Mouse (Mus musculus) cerebellum, adult 9-10 months (tissue): ENCODE results near the gene Cd52.

ENCODE experiments used
- DNase-seq: peaks from one replicate; pipeline ENCODE4 v3.0.0; 2022

The Cd52 gene

DNA sequence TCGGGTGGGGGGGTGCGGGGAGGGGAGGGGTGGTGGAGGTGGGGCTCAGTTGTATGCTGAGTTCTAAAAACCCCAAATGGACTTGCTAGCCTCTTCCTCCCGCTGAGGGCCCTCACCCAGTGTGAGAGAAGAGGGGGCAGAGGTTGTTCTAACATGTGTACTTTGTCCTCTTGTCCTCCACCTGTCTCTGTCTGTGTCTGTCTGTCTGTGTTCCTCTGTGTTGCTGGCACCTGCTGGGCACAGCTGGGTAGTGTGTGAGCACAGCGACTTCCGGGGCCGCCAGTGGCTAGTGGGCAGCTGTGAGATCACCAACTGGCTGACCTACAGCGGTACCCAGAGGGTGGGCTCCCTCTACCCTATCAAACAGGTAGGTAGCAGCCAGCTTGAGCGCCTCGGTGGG, 5.9 kb downstream of the Cd52 start:
- DNase-seq: no peak

DNA sequence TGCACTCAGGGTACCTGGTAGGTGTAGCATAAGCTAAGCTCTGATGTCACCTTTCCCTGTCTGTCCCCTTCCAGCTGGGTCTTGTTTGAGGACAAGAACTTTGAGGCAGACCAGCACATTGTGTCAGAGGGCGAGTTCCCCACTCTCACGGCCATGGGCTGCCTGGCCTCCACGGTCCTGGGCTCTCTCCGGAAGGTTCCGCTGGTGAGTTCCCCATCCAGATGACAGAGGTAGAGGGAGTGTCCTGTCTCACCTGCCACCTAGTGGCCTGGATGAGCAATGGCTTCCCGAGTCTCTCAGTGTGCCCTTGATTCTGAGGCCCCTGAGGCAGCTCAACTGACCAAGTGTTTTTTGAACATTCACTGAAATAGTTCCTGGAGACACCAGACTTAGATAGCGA, 7.5 kb downstream of the Cd52 start:
- peak; percentile 62 for DNase-seq

DNA sequence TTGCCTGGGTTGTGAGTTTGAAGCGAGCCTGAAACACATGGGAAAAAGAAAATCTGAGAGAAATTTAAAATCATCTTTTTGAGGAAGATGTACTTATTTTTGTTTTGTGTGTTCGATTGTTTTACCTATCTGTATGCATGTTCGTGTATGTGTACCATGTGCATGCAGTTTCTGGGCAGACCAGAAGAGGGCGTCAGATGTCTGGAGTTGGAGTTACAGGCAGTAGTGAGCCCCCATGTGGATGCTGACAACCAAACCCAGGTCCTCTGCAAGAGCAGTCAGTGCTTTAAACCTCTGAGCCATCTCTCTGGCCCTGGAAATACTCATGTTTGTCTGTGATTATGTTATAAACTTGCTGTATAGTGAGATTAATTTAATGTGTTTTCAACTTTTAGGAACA, 9.9 kb downstream of the Cd52 start:
- DNase-seq: no peak

DNA sequence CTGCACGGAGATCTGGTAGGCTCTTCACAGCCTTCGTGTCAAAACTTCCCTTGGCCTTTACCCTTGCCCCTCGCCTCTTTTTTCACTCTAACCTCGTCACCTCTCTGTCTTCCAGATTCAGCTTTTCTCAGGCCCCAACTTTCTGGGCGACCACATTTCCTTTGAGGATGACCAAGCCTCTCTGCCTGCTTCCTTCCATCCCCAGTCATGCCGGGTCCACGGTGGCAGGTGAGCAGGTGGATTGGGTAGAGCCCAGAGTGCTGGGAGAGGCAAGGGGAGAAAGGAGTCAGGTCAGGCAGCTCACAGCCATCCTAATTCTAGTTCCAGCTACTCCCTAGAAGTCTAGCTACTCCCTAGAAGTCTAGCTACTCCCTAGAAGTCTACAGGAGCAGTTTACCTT, 12.4 kb downstream of the Cd52 start:
- no peak for DNase-seq

DNA sequence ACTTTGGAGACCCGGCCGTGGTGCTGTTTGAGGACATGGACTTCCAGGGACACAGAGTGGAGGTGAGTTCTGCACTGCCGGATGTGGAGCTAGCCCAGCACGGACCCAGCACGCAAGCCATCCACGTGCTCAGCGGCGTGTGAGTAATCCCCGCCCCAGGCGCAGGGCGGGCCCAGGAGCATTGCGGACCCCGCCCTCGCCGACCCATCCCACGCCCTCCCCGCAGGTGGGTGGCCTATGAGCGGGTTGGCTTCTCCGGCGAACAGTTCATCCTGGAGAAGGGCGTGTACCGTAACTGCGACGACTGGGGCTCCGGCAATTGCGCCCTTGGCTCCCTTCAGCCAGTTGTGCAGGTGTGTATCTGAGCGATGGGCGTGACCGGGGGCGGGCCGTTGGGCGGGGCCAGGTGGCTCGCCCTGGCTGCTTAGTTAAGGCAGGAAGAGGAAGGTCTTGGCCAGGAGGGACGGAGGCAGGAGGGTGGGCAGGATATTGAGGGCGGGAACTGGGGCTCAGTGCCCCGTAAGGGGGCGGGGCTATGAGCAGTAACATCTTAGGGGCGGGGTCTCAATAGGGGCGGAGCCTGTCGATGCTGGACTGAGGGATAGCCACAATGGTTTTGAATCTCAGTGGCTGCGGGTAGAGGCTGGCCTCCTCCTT, 13.0 kb downstream of the Cd52 start:
- DNase-seq: peak; percentile 58

DNA sequence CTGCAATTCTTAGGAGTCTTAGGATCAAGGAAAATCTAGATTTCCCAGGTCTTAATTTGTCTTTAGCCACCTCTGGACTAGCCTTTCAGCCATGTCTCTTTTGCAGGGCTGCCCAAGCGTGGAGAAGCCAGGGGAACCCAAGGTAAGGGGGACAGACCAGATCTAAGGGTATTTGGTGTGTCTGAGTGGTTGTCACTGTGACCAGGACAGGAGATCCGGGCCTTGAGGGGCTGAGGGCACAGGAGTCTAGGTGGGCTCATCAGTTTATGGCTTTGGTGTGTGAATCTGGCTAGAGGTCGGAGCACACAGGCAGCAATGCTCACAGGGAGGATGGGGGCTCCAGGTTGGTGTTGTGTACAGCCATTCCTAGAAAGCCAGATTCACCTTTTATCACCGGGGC, 14.2 kb downstream of the Cd52 start:
- no peak for DNase-seq

DNA sequence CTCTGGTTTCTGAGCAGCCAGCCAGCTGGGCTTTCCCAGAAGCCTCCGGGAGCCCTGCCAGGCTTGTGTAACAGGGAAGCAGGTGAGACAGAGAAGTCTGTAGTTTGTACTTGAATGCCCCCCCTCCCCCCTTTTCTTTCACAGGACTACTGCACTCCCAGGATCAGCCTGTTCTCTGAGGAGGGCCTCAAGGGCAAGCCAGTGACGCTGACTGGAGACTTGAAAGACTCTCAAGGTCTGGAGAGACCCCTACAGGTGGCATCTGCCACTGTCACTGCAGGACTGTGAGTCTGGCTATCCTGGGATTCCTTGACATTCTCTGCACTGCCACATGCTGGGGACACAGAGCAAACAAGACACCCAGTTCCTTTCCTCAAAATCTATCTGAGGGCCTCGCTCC, 16.2 kb downstream of the Cd52 start:
- DNase-seq: peak; percentile 28

DNA sequence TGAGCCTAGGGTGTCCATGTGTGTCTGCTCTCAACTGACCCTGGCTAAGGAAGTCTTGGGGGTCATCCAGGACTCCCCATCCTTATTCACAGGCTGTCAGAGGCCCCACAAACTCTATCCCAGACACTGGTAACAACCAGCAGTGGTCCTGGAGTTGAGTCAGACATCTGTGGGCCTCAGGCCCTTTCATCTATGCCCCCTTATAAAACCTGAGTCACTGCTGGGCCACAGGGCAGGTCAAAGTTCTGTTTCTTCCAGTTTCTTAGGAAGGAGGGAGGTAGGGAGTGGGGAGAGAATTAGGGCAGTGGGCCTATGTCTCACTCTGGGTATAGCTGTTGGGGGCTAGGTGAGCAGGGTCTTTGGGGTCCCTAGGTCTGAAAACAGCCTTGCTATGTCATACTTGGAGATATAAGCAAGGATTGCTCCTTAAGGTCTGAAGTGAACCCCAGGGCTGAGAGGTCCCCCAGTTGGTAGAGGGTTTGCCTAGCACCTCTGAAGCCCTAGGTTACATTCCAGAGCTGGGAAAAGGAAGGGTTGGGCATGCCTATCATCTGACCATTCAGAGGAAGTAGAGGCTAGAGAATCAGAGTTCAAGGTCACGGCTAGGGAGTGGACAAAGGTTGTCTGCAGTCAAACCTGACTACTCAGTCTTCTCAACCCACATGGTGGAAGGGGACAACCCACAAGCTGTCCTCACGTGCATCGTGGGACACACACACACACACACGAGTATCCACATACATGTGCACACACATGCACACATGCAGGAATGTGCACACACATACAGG, 25.9 kb downstream of the Cd52 start:
- DNase-seq: no peak

DNA sequence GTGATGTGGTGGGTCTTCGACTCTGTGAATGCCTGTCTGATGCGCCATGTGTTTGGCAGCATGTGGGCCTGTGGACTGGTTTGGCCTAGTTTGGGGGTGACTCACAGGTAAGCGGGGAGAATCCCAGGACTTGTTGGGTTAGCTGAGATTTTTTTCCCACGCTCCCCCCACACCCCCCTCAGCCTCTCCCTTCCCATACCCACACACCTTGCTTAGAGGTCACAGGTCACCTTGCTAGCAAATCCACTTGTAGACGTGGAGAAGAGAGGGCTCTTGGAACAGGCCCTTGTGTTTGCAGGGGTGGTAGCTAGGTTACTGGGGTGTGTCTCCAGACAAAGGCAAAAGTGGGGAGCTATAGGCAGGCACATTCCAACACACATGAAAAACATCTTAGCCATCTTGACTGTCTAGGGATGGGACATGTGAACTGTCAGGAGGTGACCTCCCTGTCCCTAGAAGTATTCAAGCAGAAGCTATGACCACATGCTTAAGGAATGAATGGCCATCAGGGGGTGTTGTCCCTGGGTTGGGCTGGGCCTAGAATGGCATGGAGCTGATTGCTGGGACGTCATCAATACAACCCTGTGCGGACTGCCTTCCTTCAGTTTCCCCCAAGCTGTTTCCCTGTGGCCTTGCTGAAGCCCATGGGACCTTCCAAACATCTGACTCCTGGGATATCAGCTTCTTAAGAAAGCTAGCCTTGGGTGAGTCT, 26.9 kb downstream of the Cd52 start:
- DNase-seq: no peak

DNA sequence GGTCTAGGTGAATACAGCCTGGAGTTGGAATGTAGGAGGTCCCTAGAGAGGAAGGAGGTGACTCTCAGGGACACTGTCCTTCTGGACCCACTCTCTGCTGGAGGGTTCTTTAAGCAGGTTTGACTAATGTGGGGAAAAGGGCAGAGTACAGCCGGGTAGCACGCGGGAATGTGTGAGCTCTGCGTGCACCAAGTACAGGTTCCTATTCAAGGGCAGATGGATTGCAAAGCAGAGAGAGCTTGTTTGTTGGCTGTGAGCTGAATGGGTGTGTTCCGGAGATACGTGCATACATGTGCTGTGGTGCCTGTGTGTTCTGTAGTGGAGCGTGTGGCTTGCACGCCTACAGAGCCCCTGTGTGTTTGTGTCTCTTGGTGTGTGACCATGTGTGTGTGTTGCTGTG, 27.5 kb downstream of the Cd52 start:
- DNase-seq: no peak

DNA sequence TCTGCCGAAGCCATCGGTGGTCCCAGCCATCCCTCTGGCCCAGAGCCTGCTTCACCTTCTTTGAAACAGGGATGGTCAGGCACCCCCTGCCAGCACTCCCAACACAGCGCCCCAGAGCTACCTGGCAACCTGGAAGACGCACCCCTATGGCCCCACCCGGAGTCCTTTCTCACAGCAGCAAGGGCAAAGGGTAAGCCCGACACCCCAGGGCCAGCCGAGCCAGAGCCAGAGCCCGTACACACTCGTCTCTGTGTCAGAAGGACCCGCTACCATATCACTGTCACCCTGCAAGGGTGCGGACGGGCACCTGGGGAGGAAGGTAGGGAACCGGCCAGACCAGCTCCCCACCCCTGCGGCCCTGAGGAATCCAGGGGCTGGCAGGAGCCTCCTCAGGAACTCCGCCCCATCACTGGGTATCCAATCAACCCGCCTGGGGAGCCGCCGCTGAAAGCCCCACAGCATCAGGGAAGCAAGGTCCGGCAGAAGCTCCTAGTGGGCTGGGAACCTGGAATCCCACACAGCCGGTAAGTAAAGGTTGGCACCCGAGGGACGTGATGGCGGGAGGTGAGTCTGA, 29.4 kb downstream of the Cd52 start:
- no peak for DNase-seq

DNA sequence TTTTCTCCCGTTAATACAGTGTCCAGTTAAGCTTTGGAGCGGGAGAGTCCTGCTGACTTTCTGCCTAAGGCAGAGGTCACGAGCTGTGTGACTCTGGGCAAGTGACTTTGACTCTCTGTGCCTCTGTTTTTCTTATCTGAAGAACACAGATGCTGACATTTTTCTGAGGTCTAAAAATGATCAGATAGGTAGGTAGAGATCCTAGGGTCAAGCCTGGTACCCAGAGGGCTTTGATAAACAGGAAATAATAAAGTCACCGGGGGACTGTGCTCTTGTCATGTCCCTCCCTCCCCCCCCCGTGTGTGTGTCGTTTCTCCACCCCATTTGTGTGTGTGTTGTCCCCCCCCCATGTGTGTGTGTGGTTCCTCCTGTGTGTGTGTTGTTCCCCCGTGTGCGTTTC, 32.3 kb downstream of the Cd52 start:
- no peak for DNase-seq

DNA sequence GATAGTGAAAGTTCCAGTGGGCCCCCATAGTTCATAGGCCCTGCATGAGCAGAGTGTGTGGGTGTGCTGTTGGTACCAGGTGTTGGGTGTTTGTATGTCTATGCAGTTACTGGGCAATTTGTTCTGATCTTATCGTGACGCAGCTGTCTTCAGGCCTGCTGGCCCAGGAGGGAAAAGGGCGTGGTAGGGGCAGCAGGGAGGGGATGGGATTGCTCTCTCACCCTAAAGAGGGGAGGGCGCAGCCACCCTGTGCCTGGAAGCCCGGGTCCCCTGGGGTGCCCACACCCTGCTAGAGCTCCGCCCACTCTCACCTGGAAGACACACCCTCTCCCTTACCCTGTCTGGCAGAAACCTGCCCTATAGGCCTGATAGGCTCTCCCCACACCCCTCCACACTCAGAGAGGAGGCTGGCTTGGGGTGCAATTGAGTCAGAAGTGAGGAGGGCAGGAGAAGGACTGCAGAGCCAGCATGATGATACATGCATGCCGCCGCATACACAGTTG, 32.9 kb downstream of the Cd52 start:
- DNase-seq: no peak

DNA sequence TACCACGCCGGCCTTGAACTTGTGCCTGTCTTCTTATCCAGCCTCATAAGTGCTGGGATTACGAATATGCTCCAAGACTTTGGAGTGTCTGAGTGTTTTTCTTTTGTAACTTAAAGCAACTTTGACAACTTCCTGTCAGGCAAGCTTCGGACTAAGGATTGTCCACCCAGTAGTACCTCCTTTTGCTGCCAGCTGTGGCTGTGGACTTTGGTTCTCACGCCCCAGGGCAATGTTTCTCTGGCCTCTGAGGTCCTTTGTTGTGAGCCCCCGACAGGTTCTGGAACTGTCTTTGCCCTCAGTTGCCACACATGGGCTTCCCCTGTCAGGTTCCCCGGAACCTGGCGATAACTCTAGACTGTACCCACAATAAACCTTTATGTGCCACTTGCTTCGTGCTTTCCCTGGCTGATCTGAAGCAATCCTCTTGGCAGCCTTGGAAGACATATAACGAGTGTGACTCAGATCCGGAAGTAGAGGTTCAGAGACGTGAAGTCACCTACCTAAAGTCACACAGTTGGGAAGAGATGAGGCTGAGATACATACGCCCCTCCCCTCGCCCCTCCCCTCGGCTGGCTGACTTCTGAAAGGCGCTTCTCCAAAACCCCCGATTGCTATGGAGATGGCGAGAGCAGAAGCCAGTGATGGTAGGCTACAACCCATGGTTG, 33.6 kb downstream of the Cd52 start:
- DNase-seq: no peak

DNA sequence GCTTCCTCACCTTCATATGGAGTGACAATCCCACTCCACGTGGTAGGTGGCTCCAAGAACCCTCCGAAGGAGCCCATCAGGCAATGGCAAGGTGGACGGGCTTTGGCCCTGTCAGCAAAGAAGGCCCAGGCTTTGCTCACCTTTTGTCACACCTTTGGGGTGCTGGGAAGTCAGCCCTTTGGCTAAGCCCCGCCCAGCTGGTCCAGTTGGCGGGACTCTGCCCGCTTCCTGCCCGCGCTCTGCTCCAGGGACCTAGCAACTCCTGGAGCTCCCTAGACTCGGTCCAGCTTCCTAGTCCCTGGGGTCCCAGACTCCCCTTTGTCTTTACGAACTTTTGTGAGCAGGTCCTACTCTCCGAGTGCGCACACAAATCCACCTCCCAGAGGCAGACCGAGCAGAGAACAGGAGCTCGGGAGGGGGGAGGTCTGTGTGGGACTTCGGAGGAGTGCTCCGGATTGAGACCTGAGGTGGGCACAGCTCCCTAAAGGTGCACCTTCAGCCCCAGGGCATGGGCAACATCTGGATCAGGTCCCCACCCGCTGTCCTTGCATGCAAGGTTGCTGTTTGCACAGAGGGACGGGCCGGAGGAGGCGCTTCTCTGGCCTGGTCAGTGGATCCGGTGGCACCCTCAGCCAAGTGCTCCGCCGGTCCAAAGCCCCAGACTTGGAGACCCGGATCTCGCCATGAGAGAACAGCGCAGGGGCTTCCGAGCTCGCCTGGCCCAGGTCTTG, 34.6 kb downstream of the Cd52 start, which contains the start of gene Crybg2:
Gene Crybg2 (plus strand): TSS at position 681 of the 731 bp plus-strand sequence.
- no peak for DNase-seq

DNA sequence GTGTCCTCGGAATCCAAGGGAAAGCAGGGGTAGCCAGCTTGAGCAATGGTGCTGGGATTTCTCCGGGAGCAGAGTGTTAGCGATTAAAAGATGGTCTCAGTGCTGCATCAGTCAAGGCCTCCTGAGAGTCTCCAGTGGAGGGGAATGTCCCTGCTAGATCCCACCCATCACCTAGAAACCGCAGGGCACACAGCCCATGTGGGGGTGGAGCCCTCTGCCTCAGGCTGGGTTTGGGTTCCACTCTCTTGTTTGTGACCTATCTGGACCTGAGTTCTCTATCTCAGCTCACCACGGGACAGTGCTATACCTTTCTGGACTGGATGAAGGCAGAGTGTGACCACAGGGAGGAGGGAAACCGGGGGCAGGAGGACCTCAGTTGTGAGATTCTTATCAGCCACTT, 36.0 kb downstream of the Cd52 start:
- DNase-seq: no peak

DNA sequence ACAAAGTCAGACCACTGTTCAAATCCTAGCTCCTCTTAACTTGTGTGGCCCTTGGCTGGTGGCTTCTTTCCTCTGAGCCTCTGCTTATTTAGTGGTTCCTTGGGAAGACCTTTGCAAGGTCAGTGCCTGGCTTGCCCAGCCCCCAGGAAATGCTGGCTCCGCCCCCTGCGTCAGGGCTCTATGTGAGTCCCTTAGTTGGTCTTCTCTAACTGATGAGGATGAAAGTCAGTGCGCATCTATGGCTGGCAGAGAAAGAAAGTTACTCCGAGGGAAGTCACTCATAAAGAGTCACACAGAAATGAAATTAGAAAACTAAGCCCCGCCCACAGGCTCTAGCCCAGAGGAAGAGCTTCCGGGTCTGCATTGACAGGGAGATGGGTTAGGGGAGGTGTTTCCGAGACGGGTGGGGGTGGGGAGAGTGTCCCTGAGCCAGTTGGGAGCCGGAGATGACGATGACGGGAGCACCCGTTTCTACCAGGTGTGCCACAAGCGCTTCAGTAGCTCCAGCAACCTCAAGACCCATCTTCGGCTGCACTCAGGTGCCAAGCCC, 36.6 kb downstream of the Cd52 start:
- DNase-seq: no peak

DNA sequence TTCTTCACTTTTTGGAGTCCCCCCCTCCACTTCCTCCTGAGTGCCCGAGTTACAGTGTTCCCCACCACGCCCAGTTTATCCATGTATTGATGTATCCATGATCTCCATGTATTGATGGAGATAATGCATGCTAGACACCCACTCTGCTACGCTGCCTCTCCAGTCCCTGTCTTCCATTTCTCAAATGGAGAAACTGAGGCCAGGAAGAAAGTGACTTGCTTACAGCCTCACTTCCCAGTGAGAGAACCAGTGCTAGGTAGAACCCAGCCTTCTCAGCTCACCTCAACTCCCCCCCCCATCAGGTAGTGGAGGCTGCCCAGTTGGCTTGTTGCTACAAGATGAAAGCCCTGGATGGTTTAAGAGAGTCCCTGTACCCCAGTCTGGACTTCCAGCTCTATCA, 41.3 kb downstream of the Cd52 start, which contains the start of gene Zfp683:
Gene Zfp683 (plus strand): TSS at position 301 of the 400 bp plus-strand sequence.
- no peak for DNase-seq

DNA sequence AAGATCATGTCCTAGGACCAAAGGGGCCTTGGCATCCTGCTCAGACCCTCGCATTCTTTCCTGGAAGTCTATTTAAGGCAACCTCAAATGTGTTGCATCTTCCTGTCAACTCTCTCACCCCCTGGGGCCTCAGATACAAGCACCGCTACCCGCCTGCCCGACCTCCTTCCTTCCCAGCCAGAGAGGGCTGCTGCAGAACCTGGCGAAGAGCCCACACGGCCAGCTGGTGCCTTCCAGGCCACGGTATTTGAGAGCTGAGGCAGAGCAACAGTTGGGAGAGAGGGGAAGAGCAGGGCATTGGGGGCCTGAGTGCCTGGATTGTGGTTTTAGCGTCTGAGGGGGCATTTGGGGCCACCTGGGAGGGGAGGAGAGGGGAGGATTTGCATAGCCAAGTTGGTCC, 42.3 kb downstream of the Cd52 start:
- DNase-seq: peak; percentile 64

DNA sequence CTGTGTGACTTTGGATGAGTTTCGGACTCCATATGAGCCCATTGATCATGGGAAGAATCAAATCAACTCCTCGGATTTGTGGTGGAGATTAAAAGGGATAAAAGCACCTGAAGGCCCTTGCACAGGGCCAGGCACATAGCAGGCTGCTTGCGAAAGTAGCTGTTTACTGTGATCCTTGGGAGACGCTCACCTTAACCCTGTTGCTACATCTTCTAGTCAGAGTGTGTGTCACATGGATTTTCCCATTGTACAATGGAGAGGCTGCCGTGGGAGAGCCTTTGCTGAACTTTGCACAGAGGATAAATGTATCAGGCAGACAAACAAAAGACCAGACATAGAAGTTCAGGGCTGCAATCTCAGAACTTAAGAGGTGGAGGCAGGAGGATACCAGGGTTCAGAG, 43.0 kb downstream of the Cd52 start:
- no peak for DNase-seq

DNA sequence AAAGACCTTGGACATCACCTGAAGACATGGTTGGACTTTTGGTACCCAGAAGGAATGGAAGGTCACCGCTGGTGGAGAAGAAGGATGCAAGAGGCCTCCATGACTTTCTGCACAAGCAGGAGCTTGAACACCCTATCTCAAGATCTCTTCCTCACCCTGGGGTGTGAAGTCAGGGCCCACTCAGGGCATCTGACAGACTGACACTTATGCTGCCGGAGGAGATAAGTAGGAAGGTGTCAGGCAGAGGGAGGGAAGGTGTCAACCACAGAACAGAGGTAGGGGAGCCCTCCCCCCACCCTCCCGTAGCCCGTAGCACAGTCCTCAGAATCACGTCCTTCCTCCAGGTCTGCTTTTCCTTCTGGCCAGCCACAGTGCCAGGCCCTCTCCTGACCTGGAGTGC, 47.2 kb downstream of the Cd52 start:
- no peak for DNase-seq

DNA sequence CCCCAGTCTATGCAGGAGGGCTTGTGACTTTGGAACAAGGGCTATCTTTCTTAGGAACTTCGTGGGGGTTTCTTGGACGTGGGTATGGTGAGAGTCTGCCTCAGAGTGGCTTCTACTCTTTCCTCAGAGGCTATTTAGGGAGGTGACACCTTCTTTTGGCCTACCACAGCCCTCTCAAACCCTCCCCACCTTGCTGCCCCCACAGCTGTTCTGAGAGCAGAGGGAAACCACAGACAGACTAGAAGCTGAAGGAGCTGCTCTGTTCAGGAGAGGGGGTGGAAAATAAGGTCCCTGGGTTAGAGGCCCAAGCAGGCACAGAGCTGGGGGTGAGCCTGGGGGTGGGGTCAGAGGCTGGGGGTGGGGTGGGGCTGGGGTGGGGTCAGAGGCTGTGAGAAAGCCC, 51.8 kb downstream of the Cd52 start:
- no peak for DNase-seq
